Mouse (Mus musculus): ENCODE measurements around the gene Ndufs1. TPM values are rescaled to one million over a fixed set of nuclear protein-coding genes. Genes with fewer than 3 reads are reported as not detected.
A peak's percentile ranks its signal among the peaks of the same experiment; 100 is the strongest.

Gene Ndufs1
- total RNA-seq, 4 experiments from 2014 or later: 155 to 166 (median 160) TPM

GRCm38 (mm10) chr1:63119675-63120074, 57.0 kb downstream of the Ndufs1 start:
- no peak for DNase-seq (ENCODE audit: low spot score in 2 of 2)

- DNase-seq (ENCODE audit: low spot score in 2 of 2): no peak
These were observed 61.1 kb downstream of the Ndufs1 start for GRCm38 (mm10) chr1:63115540-63115939.

- DNase-seq (ENCODE audit: low spot score in 2 of 2): no peak
These were observed 61.5 kb downstream of the Ndufs1 start for GRCm38 (mm10) chr1:63115096-63115495.

- peak; percentile 69 to 74 for DNase-seq (ENCODE audit: low spot score in 2 of 2)
These were observed 62.4 kb downstream of the Ndufs1 start, which contains the start of gene Ino80d for GRCm38 (mm10) chr1:63114136-63114781. Gene Ino80d, minus strand, starts transcription at chr1:63114667.

GRCm38 (mm10) chr1:63113274-63114135, 63.1 kb downstream of the Ndufs1 start:
- peak in 1 of 2 experiments; percentile 20 for DNase-seq (ENCODE audit: low spot score in 2 of 2)

GRCm38 (mm10) chr1:63112865-63113261, 63.8 kb downstream of the Ndufs1 start:
- no peak for DNase-seq (ENCODE audit: low spot score in 2 of 2)

- DNase-seq (ENCODE audit: low spot score in 2 of 2): no peak
These were observed 64.3 kb downstream of the Ndufs1 start for GRCm38 (mm10) chr1:63112151-63112864.

- no peak for DNase-seq (ENCODE audit: low spot score in 2 of 2)
These were observed 65.9 kb downstream of the Ndufs1 start for GRCm38 (mm10) chr1:63110536-63111285.

GRCm38 (mm10) chr1:63107614-63108327, 68.9 kb downstream of the Ndufs1 start:
- no peak for DNase-seq (ENCODE audit: low spot score in 2 of 2)

- DNase-seq (ENCODE audit: low spot score in 2 of 2): no peak
These were observed 73.7 kb downstream of the Ndufs1 start for GRCm38 (mm10) chr1:63102758-63103451.

- DNase-seq (ENCODE audit: low spot score in 2 of 2): no peak
These were observed 76.4 kb downstream of the Ndufs1 start for GRCm38 (mm10) chr1:63100196-63100595.

- DNase-seq (ENCODE audit: low spot score in 2 of 2): no peak
These were observed 77.8 kb downstream of the Ndufs1 start for GRCm38 (mm10) chr1:63098831-63099230.

- no peak for DNase-seq (ENCODE audit: low spot score in 2 of 2)
These were observed 80.6 kb downstream of the Ndufs1 start for GRCm38 (mm10) chr1:63096071-63096470.

Small RNA genes within 50 kb of the gene (microRNA-seq; reads per million reads assigned to microRNA genes)
- 0 reads per million in 2 experiments for gene Gm24557
- gene Gm27512: 0 reads per million in 2 experiments

Other genes starting within 250 kb of the Ndufs1 start
- 10 to 100 TPM; 28.1 to 36.1 (median 32.4) TPM for gene Ino80d, start 62.2 kb downstream of the Ndufs1 start, total RNA-seq (2022)
- 100 to 1,000 TPM; 310 to 454 (median 387) TPM for gene Eef1b2, start within 50 bp of the Ndufs1 start, total RNA-seq (2022)
- under 1 TPM; 0.31 to 0.74 (median 0.67) TPM for gene Gpr1, start 37.7 kb upstream of the Ndufs1 start, total RNA-seq (2022)
- gene Zdbf2, start 96.4 kb upstream of the Ndufs1 start, total RNA-seq (2022): 10 to 100 TPM; 11.0 to 17.9 (median 15.7) TPM